ENCODE assay signal across 8 mouse cellular contexts in the genomic region with DNA sequence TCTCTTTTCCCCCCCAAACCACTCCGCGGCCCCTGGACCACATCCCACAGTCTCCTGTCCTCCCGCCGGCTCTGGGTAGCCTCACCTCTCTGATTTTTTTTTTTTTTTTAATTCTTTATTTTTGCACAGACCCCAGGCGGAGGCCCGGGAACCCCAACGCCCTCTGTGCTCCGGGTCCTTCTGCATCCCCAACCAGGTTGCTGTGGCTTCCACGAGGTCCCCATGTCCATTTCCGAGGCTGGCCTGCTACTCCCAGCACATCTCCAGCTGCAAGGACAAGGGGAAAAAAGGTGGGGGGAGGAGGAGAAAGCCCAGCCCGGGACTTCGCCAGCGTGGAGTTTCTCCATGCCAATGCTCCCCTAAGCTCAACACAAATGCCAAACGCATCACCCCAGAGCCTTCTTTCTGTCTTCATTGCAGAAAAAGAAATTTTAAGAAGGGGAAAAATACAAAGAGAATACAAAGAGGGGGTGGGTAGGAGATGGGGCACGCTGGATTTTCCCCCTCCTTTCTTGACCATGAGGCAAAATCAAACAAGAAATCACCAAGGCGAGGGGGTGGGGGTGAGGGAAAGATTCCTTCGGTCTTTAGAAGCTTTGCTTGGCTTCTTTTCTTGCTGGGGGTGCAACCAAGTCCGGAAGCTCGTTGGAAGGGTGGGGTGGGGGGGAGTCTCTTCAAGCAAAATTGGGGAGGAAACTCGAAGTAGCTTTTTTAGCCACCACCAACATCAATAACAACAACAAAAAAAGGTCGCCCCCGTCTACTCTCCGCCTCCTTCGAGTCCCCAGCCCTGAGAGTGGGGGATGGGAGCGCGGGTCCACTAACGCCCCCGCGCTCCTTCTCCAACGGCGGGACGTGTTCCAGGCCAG. TPM values are rescaled to one million over a fixed set of nuclear protein-coding genes. Genes with fewer than 3 reads are reported as not detected.
A peak's percentile ranks its signal among the peaks of the same experiment; 100 is the strongest.
DNase-seq lines count a peak whose midpoint lies in the region; ATAC-seq and TF ChIP-seq lines count a peak whose summit lies in the region.

No protein-coding gene starts in this region.

- TF ChIP-seq POLR2A in cerebellum, adult 2 months (IDR thresholded peaks at IDR 0.05; ENCODE audit: borderline replicate concordance, insufficient read depth, low read length): no peak
- no peak for TF ChIP-seq POLR2A in small intestine, adult 2 months (IDR thresholded peaks at IDR 0.05; ENCODE audit: low read depth, low read length)

- WGBS in cerebellum, adult 2 months: under 1% methylated on average over 32 of the region's 32 CpGs
- WGBS in hindbrain, embryonic 15.5 days: under 1% methylated on average over 32 of the region's 32 CpGs
- 1% methylated on average over 32 of the region's 32 CpGs for WGBS in small intestine, adult 2 months

- peak overlapping the region; percentile 69 for H3K4me3 ChIP-seq in cerebellum, adult 2 months (replicated peaks; ENCODE audit: insufficient read depth, low read depth, low read length)
- peak overlapping the region; percentile 97 for H3K4me3 ChIP-seq in hindbrain, embryonic 15.5 days
- H3K4me3 ChIP-seq in small intestine, adult 2 months (ENCODE audit: low read depth, low read length): peak overlapping the region; percentile 90

- H3K27me3 ChIP-seq in cerebellum, adult 2 months (ENCODE audit: control insufficient read depth, insufficient read depth, low read length): no peaks in the 10 kb centered on the region
- H3K27me3 ChIP-seq in hindbrain, embryonic 15.5 days: no peaks in the 10 kb centered on the region
- peaks cover 3% of the 10 kb centered on the region; the same call in 1 of the 2 replicates for H3K27me3 ChIP-seq in small intestine, adult 2 months (ENCODE audit: control insufficient read depth, insufficient read depth, low read length)

- no peaks in the 10 kb centered on the region for H3K36me3 ChIP-seq in hindbrain, embryonic 15.5 days
- no peaks in the 10 kb centered on the region; the same call in 1 of the 2 replicates for H3K36me3 ChIP-seq in small intestine, adult 2 months (ENCODE audit: control insufficient read depth, insufficient read depth, low read length)

- H3K9me3 ChIP-seq in hindbrain, embryonic 15.5 days: no peaks in the 10 kb centered on the region

- H3K4me1 ChIP-seq in cerebellum, adult 2 months (ENCODE audit: control insufficient read depth, insufficient read depth, low read length): no peaks in the 10 kb centered on the region
- H3K4me1 ChIP-seq in hindbrain, embryonic 15.5 days (replicated peaks): peaks cover 27% of the 10 kb centered on the region
- H3K4me1 ChIP-seq in small intestine, adult 2 months (ENCODE audit: control insufficient read depth, insufficient read depth, insufficient read length, low read length): peaks cover 12% of the 10 kb centered on the region

- peak overlapping the region; percentile 55 for H3K4me2 ChIP-seq in hindbrain, embryonic 15.5 days

- H3K9ac ChIP-seq in hindbrain, embryonic 15.5 days: peak overlapping the region; percentile 100

- H3K27ac ChIP-seq in cerebellum, adult 2 months (ENCODE audit: insufficient read depth, low read length): no peak overlapping the region
- peak overlapping the region; percentile 99 for H3K27ac ChIP-seq in hindbrain, embryonic 15.5 days (replicated peaks)
- no peak overlapping the region for H3K27ac ChIP-seq in small intestine, adult 2 months (ENCODE audit: insufficient read depth, low read depth, low read length)

- TF ChIP-seq CTCF in cerebellum, adult 2 months (IDR thresholded peaks at IDR 0.05; ENCODE audit: borderline replicate concordance, insufficient read depth, low read depth, low read length): no peak
- TF ChIP-seq CTCF in small intestine, adult 2 months (IDR thresholded peaks at IDR 0.05; ENCODE audit: extremely low read depth, insufficient read length, insufficient replicate concordance, low read depth, low read length): no peak

- no peak for ATAC-seq in hindbrain, embryonic 15.5 days (ENCODE audit: low FRiP score, low read depth)

- peak; percentile 48 for DNase-seq in R1 (ENCODE audit: low read depth, low spot score)
- DNase-seq in cerebellum, adult 2 months: peak; percentile 34 to 54
- peak; percentile 20 to 52 for DNase-seq in frontal cortex, adult 2 months (ENCODE audit: extremely low spot score in 1 of 2, low spot score in 1 of 2)
- peak; percentile 40 to 51 for DNase-seq in left cerebral cortex, adult 8-10 months (ENCODE audit: low spot score in 2 of 2)
- peak; percentile 68 to 71 for DNase-seq in lung, postnatal 4 days
- no peak for DNase-seq in T-cell, adult 2 months (ENCODE audit: low spot score)

RNA-seq across cellular contexts. Expression of gene Sox4, which starts 2.7 kb away (rescaled TPM):
- polyA plus RNA-seq in cerebellum, adult 2 months (2012; rRNA removed): 4.2 and 4.7 TPM in 2 replicates
- polyA plus RNA-seq in frontal cortex, adult 2 months (2012; rRNA removed): 35.5 and 41.6 TPM in 2 replicates
- polyA plus RNA-seq in hindbrain, embryonic 15.5 days (2015; fragmentation: Nextera tagmentation; extraction: Ambion mirVana): 147 and 161 TPM in 2 replicates
- total RNA-seq in left cerebral cortex, adult 8-10 months (2022): 10 to 100 TPM; 12.1 to 14.7 (median 13.9) TPM
- polyA plus RNA-seq in small intestine, adult 2 months (2012; rRNA removed): 9.6 and 20.5 TPM in 2 replicates
